Mouse (Mus musculus): ENCODE measurements around the gene Fam107b.

- TF ChIP-seq CTCF (conservative IDR thresholded peaks at IDR 0.05; ENCODE audit: low read length) (no peak), NANOG (IDR thresholded peaks at IDR 0.05; ENCODE audit: borderline replicate concordance, low read length) (no peak)
Observed at GRCm38 (mm10) chr2:3755936-3756335, 185.6 kb downstream of the Fam107b start.

All from E14TG2a.4 (cell line).